Mouse (Mus musculus) forebrain, postnatal 0 days (tissue): ENCODE measurements around the gene Cabin1. TPM values are rescaled to one million over a fixed set of nuclear protein-coding genes. Genes with fewer than 3 reads are reported as not detected.

ENCODE experiments used
- ATAC-seq: fragments of 200-750 bp; cut with Nextera tagmentation; 2 replicates; pipeline ENCODE4 v1.8.0; 2017; ENCODE audit warnings: mild to moderate bottlenecking, moderate library complexity
- DNase-seq: peaks from one replicate; pipeline ENCODE4 v3.0.0-alpha.2; 2015
- H3K27ac ChIP-seq: fragments of 300-500 bp; sonication (generic); 2 replicates; pipeline ENCODE4 v1.5.1; 2014; ENCODE audit warnings: low read depth, mild to moderate bottlenecking, antibody characterized with exemption, low read length, moderate library complexity, mixed read lengths
- H3K27me3 ChIP-seq: fragments of 300-500 bp; sonication (generic); 2 replicates; pipeline ENCODE4 v1.6.1; 2014; ENCODE audit warnings: mild to moderate bottlenecking, low read length, mixed read lengths; ENCODE audit not compliant: insufficient read depth
- H3K36me3 ChIP-seq: fragments of 300-500 bp; sonication (generic); 2 replicates; pipeline ENCODE4 v1.6.1; 2014; ENCODE audit warnings: mild to moderate bottlenecking, moderate library complexity; ENCODE audit not compliant: insufficient read depth
- H3K4me1 ChIP-seq: fragments of 300-500 bp; sonication (generic); 2 replicates; pipeline ENCODE4 v1.6.1; 2014; ENCODE audit warnings: antibody characterized with exemption; ENCODE audit not compliant: insufficient read depth
- H3K4me2 ChIP-seq: fragments of 300-500 bp; sonication (generic); 2 replicates; pipeline ENCODE4 v1.6.1; 2014; ENCODE audit warnings: low read depth, mild to moderate bottlenecking, moderate library complexity
- H3K4me3 ChIP-seq: fragments of 300-500 bp; sonication (generic); 2 replicates; pipeline ENCODE4 v1.5.1; 2014; ENCODE audit warnings: low read depth, low read length, mixed read lengths
- H3K9ac ChIP-seq: fragments of 300-500 bp; sonication (generic); 2 replicates; pipeline ENCODE4 v1.6.1; 2014; ENCODE audit warnings: mild to moderate bottlenecking
- H3K9me3 ChIP-seq: fragments of 300-500 bp; sonication (generic); 2 replicates; pipeline ENCODE4 v1.6.1; 2016; ENCODE audit warnings: low read length
- CTCF ChIP-seq: sonication (generic); IDR thresholded peaks from 2 replicates; pipeline ENCODE4 v1.5.1; 2016; ENCODE audit warnings: antibody characterized with exemption, control low read depth, low read depth
- WGBS: fragments of 180-500 bp; shearing (Covaris S2); extraction: QIAGEN DNeasy Blood & Tissue Kit; methylation state at CpG from one replicate; pipeline ENCODE4 v1.1.7; 2014; 5-methylcytosine and 5-hydroxymethylcytosine counted together
- polyA plus RNA-seq: library from polyadenylated mRNA; unstranded; fragments of >200 nt; fragmentation: Nextera tagmentation; extraction: Ambion mirVana; gene quantifications from 2 replicates; pipeline ENCODE4 v1.2.1, GENCODE M21; 2015
- total RNA-seq: library from RNA; depleted of rRNA; stranded (reverse); fragments of >200 nt; gene quantifications from 2 replicates; pipeline ENCODE4 v1.2.3, GENCODE M21; 2014

The Cabin1 gene
- total and polyA plus RNA-seq, 2 experiments from 2014 or later, result 28.0 to 85.5 TPM

DNA sequence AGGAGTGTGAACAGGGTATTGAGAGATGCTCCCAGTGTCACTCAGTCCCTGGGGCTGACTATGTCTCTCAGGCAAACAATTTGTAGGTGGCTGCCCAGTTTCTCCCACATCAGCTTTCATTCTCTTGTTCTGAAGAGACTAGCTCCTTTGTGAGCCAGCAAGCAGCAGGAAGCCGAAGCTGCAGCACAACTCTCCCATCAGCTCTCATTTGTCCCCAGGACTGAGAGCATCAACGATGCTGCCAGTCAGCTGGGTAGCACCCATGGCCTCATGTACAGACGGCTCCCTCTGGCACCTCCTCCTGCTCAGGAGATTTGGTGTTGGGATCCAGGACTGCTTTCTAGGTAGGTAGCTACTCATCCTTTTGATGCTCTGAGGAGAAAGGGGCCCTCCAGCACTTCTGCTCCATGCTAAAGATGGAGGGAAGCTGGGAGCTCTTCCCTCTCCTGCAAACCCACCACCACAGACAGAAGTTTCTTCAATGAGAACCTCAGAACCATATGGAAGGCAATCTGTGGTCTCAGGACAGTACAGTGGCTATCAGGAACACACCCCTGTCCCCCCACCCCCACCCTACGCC, 97.6 kb downstream of the Cabin1 start:
- H3K9me3 ChIP-seq, result no peaks in the 10 kb centered on the region
- peak overlapping the region; percentile 45 for H3K4me3 ChIP-seq
- H3K9ac ChIP-seq, result peak overlapping the region; percentile 64
- H3K4me2 ChIP-seq, result peak overlapping the region; percentile 97
- peaks cover 23% of the 10 kb centered on the region for H3K36me3 ChIP-seq
- peaks cover 19% of the 10 kb centered on the region for H3K4me1 ChIP-seq
- H3K27me3 ChIP-seq, result no peaks in the 10 kb centered on the region
- H3K27ac ChIP-seq, result peak overlapping the region; percentile 75
- DNase-seq, result peak; percentile 47
- no peak for TF ChIP-seq CTCF
- ATAC-seq, result peak; percentile 16
- WGBS, result 12% methylated on average over 4 of the region's 4 CpGs

DNA sequence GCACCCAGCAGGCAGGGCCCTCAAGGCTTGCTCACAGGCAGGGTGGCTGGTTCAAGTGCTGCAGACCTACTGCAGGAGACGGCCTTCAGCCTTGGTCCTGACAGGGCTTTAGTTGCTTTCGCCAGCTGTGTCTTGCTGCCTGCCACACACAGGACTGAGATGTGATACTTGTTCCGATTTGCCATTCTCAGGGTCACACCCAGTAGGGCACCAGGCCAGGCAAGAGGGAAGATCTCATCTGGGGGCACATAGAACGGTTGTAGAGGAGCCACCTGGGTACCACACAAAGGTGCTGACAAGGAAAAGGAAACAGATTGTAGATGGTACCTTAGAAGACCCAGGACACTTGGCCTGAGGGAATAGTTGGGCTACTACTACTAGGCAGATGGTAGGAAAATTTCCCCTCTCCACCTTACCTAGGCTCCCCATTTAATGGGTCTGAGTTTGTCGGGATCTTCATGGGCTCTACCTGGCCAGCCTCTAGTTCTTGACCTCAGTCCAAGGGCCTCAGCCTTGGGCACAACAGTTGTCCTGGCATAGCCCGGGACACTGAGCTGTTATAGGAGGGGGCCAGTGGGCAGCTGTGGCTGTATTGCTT, 99.4 kb downstream of the Cabin1 start:
- ATAC-seq, result no peak
- Histone ChIP-seq H3K36me3 (peaks cover 14% of the 10 kb centered on the region; the same call in 1 of the 2 replicates), H3K4me3 (no peak overlapping the region), H3K4me1 (peaks cover 19% of the 10 kb centered on the region), H3K27ac (no peak overlapping the region), H3K9me3 (no peaks in the 10 kb centered on the region), H3K27me3 (no peaks in the 10 kb centered on the region), H3K9ac (no peak overlapping the region), H3K4me2 (no peak overlapping the region)
- no peak for DNase-seq
- WGBS, result 84% methylated on average over 6 of the region's 6 CpGs
- TF ChIP-seq CTCF, result no peak

DNA sequence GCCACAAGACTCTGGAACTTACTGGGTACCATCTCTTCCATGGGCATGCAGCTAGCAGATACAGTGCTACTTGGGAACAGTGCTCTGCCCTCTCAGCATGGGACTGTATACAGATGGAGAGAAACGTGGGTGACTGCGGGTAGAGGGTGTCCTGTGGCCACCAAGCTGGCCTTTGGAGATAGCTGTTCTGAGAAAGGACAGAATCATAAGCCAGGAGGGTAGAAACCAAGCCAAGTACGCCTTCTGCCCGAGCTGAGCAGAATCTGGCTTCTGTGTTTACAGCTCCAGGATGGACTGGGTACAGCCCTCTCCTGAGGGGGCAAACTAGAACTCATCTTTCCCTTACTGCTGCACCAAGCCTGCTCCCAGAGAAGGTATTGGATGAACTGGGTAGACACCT, 101.6 kb downstream of the Cabin1 start:
- Histone ChIP-seq H3K27me3 (no peaks in the 10 kb centered on the region), H3K9me3 (no peaks in the 10 kb centered on the region), H3K36me3 (peaks cover 19% of the 10 kb centered on the region), H3K27ac (no peak overlapping the region), H3K9ac (no peak overlapping the region), H3K4me1 (peaks cover 14% of the 10 kb centered on the region), H3K4me2 (no peak overlapping the region), H3K4me3 (no peak overlapping the region)
- DNase-seq (no peak), ATAC-seq (no peak)
- no peak for TF ChIP-seq CTCF
- 68% methylated on average over 4 of the region's 4 CpGs for WGBS

DNA sequence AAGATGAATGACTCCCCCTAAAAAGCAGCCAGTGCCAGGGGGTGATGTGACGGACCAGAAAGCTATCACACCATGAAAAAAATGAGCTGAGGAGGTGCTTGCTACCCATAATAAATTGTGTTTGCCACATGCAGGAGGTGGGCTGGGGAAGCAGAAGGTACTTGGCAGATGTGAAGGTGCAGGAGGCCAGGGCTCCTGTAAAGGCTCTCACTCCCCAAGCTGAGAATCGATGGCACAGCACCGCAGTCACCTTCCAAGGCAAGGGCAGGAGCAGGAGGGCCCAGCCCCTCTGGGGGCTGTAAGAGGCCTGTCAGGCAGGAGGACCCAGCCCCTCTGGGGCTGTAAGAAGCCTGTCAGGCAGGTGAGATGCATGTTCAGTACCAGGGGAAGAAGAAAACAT, 102.3 kb downstream of the Cabin1 start:
- no peaks in the 10 kb centered on the region for H3K27me3 ChIP-seq
- H3K4me3 ChIP-seq, result no peak overlapping the region
- no peaks in the 10 kb centered on the region for H3K9me3 ChIP-seq
- 0 out of 2 replicates have a peak overlapping the region, but pooled peaks have one; percentile 16 for H3K27ac ChIP-seq
- WGBS, result 61% methylated on average over 3 of the region's 3 CpGs
- peaks cover 13% of the 10 kb centered on the region for H3K4me1 ChIP-seq
- ATAC-seq (no peak), DNase-seq (no peak)
- H3K4me2 ChIP-seq, result no peak overlapping the region
- H3K36me3 ChIP-seq, result peaks cover 26% of the 10 kb centered on the region
- no peak for TF ChIP-seq CTCF
- no peak overlapping the region for H3K9ac ChIP-seq

DNA sequence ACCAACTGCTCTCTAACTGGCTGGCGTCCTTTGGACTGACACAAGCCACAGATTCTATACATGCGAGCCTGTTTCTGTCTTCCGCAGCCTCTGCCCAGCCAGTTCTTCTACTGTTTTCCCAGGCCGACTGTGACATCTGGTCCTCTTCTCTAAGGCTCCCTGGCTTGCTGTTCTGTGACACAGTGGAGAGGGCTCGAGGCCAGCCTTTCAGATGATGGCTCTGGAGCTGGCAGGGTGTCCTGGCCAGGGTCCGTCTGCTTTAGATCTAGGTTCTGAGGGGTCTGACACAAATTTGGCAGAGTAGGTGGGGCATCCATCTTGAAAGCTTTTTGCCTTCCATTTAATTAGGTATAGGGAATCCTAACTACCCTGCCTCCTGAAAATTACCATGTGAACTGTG, 102.8 kb downstream of the Cabin1 start:
- Histone ChIP-seq H3K27me3 (no peaks in the 10 kb centered on the region), H3K9me3 (no peaks in the 10 kb centered on the region), H3K4me3 (no peak overlapping the region), H3K4me1 (peaks cover 8% of the 10 kb centered on the region), H3K36me3 (peaks cover 31% of the 10 kb centered on the region), H3K4me2 (no peak overlapping the region), H3K27ac (0 out of 2 replicates have a peak overlapping the region, but pooled peaks have one; percentile 16), H3K9ac (no peak overlapping the region)
- DNase-seq (peak; percentile 69), ATAC-seq (peak; percentile 82)
- no peak for TF ChIP-seq CTCF
- WGBS, result 48% methylated on average over 6 of the region's 6 CpGs

DNA sequence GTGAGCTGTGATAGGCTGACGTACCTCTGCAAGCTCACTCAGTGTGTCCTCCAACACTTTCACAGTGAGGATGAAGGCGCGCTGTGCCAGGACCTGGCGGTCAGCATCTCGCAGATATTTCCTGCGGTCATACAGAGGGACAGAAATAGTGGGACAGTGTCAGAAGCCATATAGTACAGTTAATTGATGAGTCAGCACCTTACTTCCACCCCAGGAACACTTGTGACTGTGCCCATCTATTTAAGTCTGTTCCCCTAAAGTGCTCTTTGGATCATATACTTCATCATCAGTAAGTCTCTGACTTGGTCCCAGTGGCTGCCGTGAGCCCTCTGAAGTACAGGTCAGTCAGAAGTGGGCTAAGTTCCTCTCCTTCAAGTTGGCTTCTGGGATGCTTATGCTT, 106.4 kb downstream of the Cabin1 start:
- no peak for ATAC-seq
- peaks cover 64% of the 10 kb centered on the region for H3K36me3 ChIP-seq

DNA sequence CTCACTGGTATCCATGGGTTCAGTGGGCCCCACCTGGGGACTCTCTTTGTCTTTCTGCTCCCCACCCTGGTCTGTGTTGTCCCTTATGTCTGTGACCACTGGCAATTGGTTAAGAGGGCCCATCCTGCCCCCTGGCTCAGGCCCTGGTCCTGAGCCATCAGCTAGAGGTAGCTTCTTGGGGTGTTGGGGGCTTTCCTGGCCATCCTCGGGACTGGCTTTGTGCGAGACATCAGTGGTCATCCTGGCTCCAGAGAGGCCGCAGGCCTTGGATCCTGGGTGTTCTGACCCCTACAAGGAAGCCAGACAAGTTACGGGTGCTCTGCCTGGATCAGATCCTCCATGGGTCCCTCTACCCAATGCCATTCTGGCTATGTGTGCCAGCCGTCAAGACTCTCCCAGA, 107.0 kb downstream of the Cabin1 start:
- Histone ChIP-seq H3K9ac (no peak overlapping the region), H3K4me2 (no peak overlapping the region), H3K36me3 (peaks cover 69% of the 10 kb centered on the region), H3K27ac (no peak overlapping the region), H3K4me3 (no peak overlapping the region), H3K27me3 (no peaks in the 10 kb centered on the region), H3K4me1 (0 out of 2 replicates have a peak, but pooled peaks cover 4% of the 10 kb centered on the region), H3K9me3 (no peaks in the 10 kb centered on the region)
- 95% methylated on average over 5 of the region's 5 CpGs for WGBS
- TF ChIP-seq CTCF, result no peak
- DNase-seq (no peak), ATAC-seq (no peak)

More for the DNA sequence above, 106.4 kb downstream of the Cabin1 start:
- no peaks in the 10 kb centered on the region for H3K27me3 ChIP-seq
- no peak overlapping the region for H3K4me3 ChIP-seq
- WGBS, result 98% methylated on average over 7 of the region's 7 CpGs
- no peak overlapping the region for H3K27ac ChIP-seq
- H3K9ac ChIP-seq, result no peak overlapping the region
- H3K9me3 ChIP-seq, result no peaks in the 10 kb centered on the region
- TF ChIP-seq CTCF, result no peak
- 0 out of 2 replicates have a peak, but pooled peaks cover 4% of the 10 kb centered on the region for H3K4me1 ChIP-seq
- H3K4me2 ChIP-seq, result no peak overlapping the region
- no peak for DNase-seq
